Mouse (Mus musculus) heart, postnatal 10 days (tissue): ENCODE measurements at regions not wholly inside any gene's neighbourhood (a gene's known extent, or its start where the extent isn't known, plus 50 kb on each side); places are given as distances from the start of the nearest gene placed in this dataset.

Experiments
- DNase-seq, 2 experiments: peaks; one replicate each; pipeline ENCODE4 v3.0.0; 2021
- intact Hi-C: fragments of 180-260 bp; cut with DNase I; formaldehyde crosslinking; loops from one replicate; pipeline ENCODE4 v1.15.1; 2025

DNA sequence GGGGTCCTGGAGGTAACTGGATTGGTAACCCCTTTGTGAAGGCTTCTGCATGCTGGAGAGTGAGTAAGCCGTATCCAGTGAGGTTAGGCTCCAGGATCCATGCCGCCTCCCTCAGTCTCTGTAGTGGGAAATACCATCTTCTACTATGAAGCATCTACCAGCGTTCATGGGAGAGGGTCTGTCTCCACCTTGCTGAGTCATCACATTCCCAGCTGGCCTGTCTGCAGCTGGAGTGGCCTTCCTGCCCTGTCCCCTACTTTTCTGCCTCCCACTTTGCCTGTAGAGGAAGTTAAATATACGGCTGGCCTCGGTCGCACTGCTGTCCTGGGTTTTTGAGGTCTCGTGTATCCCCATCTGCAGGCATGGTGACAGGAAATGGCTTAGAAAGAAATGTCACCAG lies 78.0 kb upstream of the Sec14l1 start:
- DNase-seq: no peak
- intact Hi-C loops: no loop called here

DNA sequence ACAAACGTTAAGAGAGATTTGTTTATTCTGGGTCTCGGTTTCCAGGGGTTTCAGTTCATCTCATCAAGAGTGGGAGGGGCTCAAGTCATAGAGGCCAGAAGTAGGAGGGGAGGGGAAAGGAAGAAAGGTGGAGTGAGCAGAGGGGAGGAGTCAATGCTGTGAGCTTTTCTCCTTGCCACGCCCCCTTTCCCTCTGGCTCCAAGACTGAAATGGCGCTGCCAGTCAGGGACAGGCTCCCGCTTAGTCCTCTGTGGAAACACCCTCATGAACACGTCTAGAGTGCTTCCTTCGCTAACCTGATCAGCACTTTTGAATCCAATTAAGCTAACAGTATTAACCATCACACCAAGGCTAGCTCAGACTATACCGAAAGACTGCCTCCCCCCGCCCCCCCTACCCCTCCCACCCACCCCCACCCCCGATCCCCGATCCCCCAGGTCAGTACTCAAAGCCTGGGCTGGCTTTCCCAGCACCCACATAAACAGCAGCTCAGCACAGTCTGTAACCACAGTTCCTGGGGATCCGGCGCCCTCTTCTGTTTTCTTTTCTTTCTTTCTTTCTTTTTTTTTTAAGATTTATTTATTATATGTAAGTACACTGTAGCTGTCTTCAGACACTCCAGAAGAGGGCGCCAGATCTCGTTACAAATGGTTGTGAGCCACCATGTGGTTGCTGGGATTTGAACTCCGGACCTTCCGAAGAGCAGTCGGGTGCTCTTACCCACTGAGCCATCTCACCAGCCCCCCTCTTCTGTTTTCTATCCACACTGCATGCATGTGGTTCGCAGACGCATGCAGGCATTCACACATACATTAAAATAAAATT lies 76.5 kb upstream of the Sec14l1 start:
- intact Hi-C loops: no loop called here
- no peak for DNase-seq

- DNase-seq: no peak
- intact Hi-C loops: loop anchor here (5.0 kb wide), 1 partner anchor 124 kb away; the partner anchor contains the start of gene Mgat5b
Observed at GRCm38 (mm10) chr11:117040829-117041228, 74.1 kb upstream of the Sec14l1 start.

GRCm38 (mm10) chr11:117042336-117042735 lies 72.6 kb upstream of the Sec14l1 start:
- intact Hi-C loops: loop anchor here (5.0 kb wide), 1 partner anchor 125 kb away; the partner anchor contains the start of gene Mgat5b

DNA sequence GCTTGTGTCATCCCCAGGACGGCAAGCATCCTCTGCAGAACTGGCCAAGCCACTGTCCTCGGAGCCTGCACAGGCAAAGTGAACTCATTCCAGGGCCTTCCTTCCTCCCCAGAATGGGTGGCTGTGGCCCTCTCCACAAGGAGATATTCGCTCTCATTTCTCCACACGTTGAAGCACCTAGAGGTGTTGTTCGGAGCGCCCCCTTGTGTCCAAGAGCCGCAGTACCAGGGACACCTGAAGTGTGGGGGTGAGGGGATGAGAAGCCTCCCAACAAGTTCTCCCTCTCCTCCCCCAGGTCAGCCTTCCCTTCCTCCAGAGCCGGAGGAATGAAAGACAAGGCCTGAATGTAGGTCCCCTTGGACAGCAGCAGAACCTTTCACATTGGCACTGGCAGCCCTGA lies 71.4 kb upstream of the Sec14l1 start:
- peak; percentile 65 to 79 for DNase-seq
- intact Hi-C loops: loop anchor here (5.0 kb wide), 1 partner anchor 126 kb away; the partner anchor contains the start of gene Mgat5b

More at GRCm38 (mm10) chr11:117042336-117042735, 72.6 kb upstream of the Sec14l1 start:
- DNase-seq: no peak

- DNase-seq: no peak
- intact Hi-C loops: loop anchor here (5.0 kb wide), 1 partner anchor 127 kb away; the partner anchor contains the start of gene Mgat5b
Observed at GRCm38 (mm10) chr11:117044731-117045130, 70.2 kb upstream of the Sec14l1 start.

DNA sequence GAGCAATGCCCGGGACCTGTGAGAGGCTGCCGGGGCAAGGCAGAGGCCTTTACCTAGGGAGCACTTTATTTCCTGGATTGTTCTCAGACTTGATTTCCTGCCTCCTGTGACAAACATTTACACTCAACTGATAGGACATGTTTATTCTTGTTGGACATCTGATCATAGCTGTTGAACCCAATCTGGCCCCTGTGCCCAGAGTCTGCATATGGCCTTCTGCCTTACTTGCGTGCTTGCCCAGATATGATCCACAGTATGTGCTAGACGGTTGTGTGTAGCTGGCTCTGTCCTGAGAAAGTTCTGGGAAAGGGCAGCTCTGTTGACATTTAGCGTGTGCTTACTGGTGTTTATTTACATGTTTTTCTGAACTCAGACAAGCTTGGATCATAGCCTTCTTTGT lies 68.3 kb upstream of the Sec14l1 start:
- no peak for DNase-seq
- intact Hi-C loops: no loop called here

DNA sequence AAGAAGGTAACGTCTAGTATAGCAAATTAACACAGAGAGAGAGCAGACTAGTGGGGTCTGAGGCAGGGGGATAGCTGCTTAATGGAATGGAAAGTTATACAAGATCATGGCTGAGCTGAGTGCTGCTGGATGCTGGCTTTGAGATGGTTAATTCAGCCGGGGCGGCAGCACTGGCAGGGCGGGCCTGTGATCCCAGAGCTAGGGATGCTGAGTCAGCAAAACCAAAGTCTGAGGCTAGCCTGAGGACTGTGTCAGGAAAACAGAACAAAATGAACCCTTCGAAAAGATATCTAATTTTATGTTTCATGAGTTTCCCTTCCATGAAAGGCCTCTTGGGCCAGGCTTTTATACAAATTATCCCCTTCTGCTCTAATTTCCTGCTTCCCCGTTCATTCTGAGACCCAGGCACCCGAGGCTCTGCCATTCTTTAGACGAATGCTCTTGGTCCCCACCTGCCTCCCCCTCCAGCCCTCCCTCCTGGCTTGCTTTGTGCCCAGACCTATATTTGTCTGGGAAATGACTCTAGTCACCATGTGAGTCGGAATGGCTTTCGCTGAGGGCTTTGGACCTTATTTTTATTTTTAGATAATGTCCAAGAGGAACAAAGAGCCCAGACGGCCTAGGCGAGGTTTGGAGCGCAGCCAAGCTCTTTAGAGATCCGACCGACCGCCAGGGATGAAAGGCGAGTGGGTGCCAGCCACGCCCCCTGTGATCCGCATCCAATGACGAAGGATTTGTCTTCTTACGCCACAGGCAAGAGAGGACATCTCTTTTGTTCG lies 67.6 kb upstream of the Sec14l1 start:
- intact Hi-C loops: no loop called here
- DNase-seq: peak; percentile 85 to 88

- DNase-seq: no peak
- intact Hi-C loops: no loop called here
Observed at GRCm38 (mm10) chr11:117048911-117049310, 66.1 kb upstream of the Sec14l1 start.

- no peak for DNase-seq
- intact Hi-C loops: loop anchor here (10.0 kb wide), 1 partner anchor 406 kb away; no protein-coding TSS in a partner anchor
Observed at GRCm38 (mm10) chr11:117050788-117051187, 64.2 kb upstream of the Sec14l1 start.

DNA sequence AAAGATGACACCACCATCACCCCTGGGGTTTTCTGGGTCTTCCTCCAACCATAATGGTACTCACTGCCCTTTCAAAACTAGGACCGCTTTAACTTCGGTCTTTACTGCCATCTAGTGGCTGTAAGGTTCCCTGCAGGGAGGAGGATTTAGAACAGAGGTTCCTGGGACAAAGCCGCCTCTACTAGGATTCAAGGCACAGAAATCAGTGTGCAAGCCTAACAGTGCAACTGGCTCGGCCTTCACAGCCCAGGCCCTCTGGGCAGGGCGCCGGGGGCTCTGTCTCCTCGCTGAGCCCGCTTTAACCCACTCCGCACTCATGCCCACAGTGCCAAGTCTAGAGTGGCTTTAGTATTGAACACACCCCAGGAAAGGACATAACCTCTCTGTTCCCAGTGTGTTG lies 58.0 kb upstream of the Sec14l1 start:
- intact Hi-C loops: loop anchor here (1.0 to 10.0 kb wide), 3 partner anchors 139 to 412 kb away; partner anchors contain the start of gene Mgat5b
- DNase-seq: peak; percentile 84 to 88

DNA sequence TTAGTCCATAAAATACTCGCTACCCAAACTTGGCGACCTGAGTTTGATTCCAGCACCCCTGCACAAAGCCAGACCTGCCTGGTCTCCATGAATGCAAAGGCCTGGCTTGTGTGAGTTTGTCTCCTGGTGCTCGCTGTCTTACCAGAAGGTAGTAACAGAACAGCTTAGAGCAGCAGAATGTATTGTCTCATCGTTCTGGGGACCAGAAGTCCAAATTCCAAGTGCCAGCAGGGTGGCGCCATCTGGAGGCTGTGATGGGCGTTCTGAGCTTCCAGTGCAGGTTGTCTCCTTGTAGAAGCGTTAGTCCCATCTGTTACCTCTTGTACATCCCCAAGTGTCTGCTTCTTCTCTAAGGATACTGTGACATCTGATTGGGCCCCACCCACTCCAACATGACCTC lies 57.5 kb upstream of the Sec14l1 start:
- intact Hi-C loops: loop anchor here (1.0 to 10.0 kb wide), 3 partner anchors 139 to 413 kb away; partner anchors contain the start of gene Mgat5b
- DNase-seq: no peak

- DNase-seq: no peak
- intact Hi-C loops: loop anchor here (10.0 kb wide), 1 partner anchor 414 kb away; no protein-coding TSS in a partner anchor
Observed at GRCm38 (mm10) chr11:117059120-117059519, 55.8 kb upstream of the Sec14l1 start.

DNA sequence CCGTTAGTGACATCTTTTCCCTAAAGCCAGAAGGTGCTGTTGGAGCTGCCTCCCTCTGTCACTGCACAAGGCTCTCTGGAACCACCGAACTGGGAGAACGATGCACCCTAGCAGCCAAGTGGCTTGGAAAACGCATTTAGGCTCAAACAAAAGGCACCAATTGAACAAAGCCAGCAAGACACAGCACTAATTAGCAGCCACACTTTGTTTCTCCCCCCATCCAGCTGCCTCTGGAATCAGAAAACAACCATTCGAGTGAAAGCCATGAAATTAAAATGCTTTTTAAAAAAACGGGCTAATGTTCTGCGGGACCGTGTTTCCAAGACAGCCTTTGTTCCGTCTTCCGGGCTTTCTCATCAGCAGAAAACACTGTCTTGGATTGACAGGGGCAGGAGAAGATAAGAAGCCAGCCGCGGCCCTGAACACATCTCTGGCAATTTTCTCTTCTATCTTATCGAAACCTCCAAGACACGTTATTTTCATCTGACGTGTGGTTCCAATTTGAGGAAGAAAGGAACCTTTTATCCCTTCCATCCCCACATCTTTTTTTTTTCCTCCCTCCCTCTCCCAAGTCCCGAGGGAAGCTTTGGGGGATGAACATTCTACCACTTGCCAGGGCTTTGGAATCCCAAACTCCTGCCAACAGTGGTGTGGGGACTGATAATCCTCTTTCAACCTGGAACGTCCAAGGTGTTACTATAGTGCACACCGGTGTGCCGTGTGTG lies 54.8 kb upstream of the Sec14l1 start:
- intact Hi-C loops: loop anchor here (10.0 kb wide), 1 partner anchor 415 kb away; no protein-coding TSS in a partner anchor
- no peak for DNase-seq

DNA sequence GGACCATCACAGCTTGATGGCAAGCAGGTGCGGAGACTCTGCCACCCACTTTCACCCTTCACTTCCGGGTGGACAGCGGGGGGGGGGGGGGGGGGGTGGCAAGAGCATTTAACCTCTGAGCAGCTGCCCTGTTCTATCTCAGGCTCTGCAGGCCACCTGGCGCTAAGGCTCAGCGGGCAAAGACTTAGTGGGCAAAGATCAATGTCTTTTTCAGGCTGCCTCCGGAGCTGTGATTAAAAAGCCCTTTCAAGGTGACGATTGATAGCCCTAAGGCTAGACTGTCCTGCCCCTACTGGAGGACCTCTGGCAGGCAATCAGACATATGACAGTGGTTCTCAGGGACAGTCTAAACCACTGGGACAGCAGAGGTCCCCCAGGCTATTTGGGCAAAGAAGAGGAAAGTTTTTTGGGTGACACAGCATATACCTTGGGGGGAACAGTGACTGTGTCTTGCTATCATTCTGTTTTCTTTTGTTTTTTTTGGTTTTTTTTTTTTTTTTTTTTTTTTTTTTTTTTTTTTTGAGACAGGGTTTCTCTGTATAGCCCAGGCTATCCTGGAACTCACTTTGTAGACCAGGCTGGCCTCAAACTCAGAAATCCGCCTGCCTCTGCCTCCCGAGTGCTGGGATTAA lies 54.1 kb upstream of the Sec14l1 start:
- no peak for DNase-seq
- intact Hi-C loops: no loop called here

- no peak for DNase-seq
- intact Hi-C loops: no loop called here
Observed at GRCm38 (mm10) chr11:117062772-117063499, 52.0 kb upstream of the Sec14l1 start.
